Mouse (Mus musculus): ENCODE measurements around the gene Gm38392. TPM values are rescaled to one million over a fixed set of nuclear protein-coding genes. Genes with fewer than 3 reads are reported as not detected.

Gene Gm38392
- polyA plus RNA-seq, 1 experiment from 2014 or later: not detected

DNA sequence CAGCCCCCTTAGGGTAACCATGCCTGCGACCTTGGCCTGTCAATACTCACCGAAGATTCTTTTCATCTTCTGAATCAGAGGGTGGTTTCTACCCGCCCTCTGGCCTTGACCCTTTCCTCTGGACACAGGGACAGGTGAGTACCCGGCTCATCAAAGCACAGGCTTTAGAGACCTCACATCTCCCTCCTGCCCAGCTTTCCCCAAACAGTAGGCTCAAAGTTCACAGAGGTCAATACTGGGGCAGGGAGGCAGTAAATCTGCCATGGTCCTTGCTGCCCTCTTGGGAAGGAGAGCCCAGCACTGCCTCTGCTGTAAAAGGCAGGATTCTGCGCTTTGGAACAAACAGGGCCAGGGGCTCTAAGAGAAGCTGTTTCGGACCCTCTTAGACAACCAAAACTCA, 34.3 kb downstream of the Gm38392 start:
- no peak overlapping the region for H3K4me2 ChIP-seq (ENCODE audit: low read depth, low read length)
- no peaks in the 10 kb centered on the region for H3K36me3 ChIP-seq (replicated peaks; ENCODE audit: control insufficient read depth, insufficient read depth, low read depth, low read length)
- no peak overlapping the region for H3K4me3 ChIP-seq (ENCODE audit: low read depth, low read length)
- H3K9ac ChIP-seq (replicated peaks; ENCODE audit: low read length): no peak overlapping the region
- peaks cover 22% of the 10 kb centered on the region for H3K27me3 ChIP-seq (ENCODE audit: control insufficient read depth, insufficient read depth, low read length)
- 71% methylated on average over 6 of the region's 6 CpGs for WGBS
- DNase-seq (ENCODE audit: low spot score) (no peak), ATAC-seq (replicated peaks; ENCODE audit: insufficient number of reproducible peaks, low FRiP score, low TSS enrichment, low read depth) (no peak)
- peaks cover 2% of the 10 kb centered on the region; the same call in 1 of the 2 replicates for H3K4me1 ChIP-seq (ENCODE audit: control insufficient read depth, insufficient read depth, low read length)
- no peak overlapping the region for H3K27ac ChIP-seq (replicated peaks; ENCODE audit: low read depth, low read length)
- H3K9me3 ChIP-seq (replicated peaks; ENCODE audit: control insufficient read depth, low read length): no peaks in the 10 kb centered on the region

GRCm38 (mm10) chr3:88248406-88248805, 38.6 kb downstream of the Gm38392 start:
- no peak overlapping the region for H3K4me3 ChIP-seq (ENCODE audit: low read depth, low read length)
- DNase-seq (ENCODE audit: low spot score) (no peak), ATAC-seq (replicated peaks; ENCODE audit: insufficient number of reproducible peaks, low FRiP score, low TSS enrichment, low read depth) (no peak)
- H3K27me3 ChIP-seq (ENCODE audit: control insufficient read depth, insufficient read depth, low read length): peaks cover 7% of the 10 kb centered on the region; the same call in 1 of the 2 replicates
- H3K4me1 ChIP-seq (ENCODE audit: control insufficient read depth, insufficient read depth, low read length): no peaks in the 10 kb centered on the region
- no peak overlapping the region for H3K4me2 ChIP-seq (ENCODE audit: low read depth, low read length)
- H3K36me3 ChIP-seq (replicated peaks; ENCODE audit: control insufficient read depth, insufficient read depth, low read depth, low read length): no peaks in the 10 kb centered on the region
- WGBS: 62% methylated on average over 11 of the region's 11 CpGs
- H3K9me3 ChIP-seq (replicated peaks; ENCODE audit: control insufficient read depth, low read length): no peaks in the 10 kb centered on the region
- no peak overlapping the region for H3K27ac ChIP-seq (replicated peaks; ENCODE audit: low read depth, low read length)
- H3K9ac ChIP-seq (replicated peaks; ENCODE audit: low read length): no peak overlapping the region

GRCm38 (mm10) chr3:88247666-88248065, 39.3 kb downstream of the Gm38392 start:
- H3K4me3 ChIP-seq (ENCODE audit: low read depth, low read length): no peak overlapping the region
- no peak overlapping the region for H3K27ac ChIP-seq (replicated peaks; ENCODE audit: low read depth, low read length)
- H3K4me2 ChIP-seq (ENCODE audit: low read depth, low read length): no peak overlapping the region
- H3K9ac ChIP-seq (replicated peaks; ENCODE audit: low read length): no peak overlapping the region
- H3K36me3 ChIP-seq (replicated peaks; ENCODE audit: control insufficient read depth, insufficient read depth, low read depth, low read length): no peaks in the 10 kb centered on the region
- H3K4me1 ChIP-seq (ENCODE audit: control insufficient read depth, insufficient read depth, low read length): no peaks in the 10 kb centered on the region
- ATAC-seq (replicated peaks; ENCODE audit: insufficient number of reproducible peaks, low FRiP score, low TSS enrichment, low read depth) (no peak), DNase-seq (ENCODE audit: low spot score) (no peak)
- no peaks in the 10 kb centered on the region for H3K9me3 ChIP-seq (replicated peaks; ENCODE audit: control insufficient read depth, low read length)
- WGBS: 68% methylated on average over 9 of the region's 9 CpGs
- H3K27me3 ChIP-seq (ENCODE audit: control insufficient read depth, insufficient read depth, low read length): peaks cover 11% of the 10 kb centered on the region

GRCm38 (mm10) chr3:88245811-88246210, 41.2 kb downstream of the Gm38392 start:
- Histone ChIP-seq H3K9me3 (replicated peaks; ENCODE audit: control insufficient read depth, low read length) (no peaks in the 10 kb centered on the region), H3K27me3 (ENCODE audit: control insufficient read depth, insufficient read depth, low read length) (peaks cover 28% of the 10 kb centered on the region), H3K4me3 (ENCODE audit: low read depth, low read length) (no peak overlapping the region), H3K4me2 (ENCODE audit: low read depth, low read length) (no peak overlapping the region), H3K4me1 (ENCODE audit: control insufficient read depth, insufficient read depth, low read length) (no peaks in the 10 kb centered on the region), H3K9ac (replicated peaks; ENCODE audit: low read length) (no peak overlapping the region), H3K27ac (replicated peaks; ENCODE audit: low read depth, low read length) (no peak overlapping the region), H3K36me3 (replicated peaks; ENCODE audit: control insufficient read depth, insufficient read depth, low read depth, low read length) (no peaks in the 10 kb centered on the region)
- 18% methylated on average over 13 of the region's 13 CpGs for WGBS
- ATAC-seq (replicated peaks; ENCODE audit: insufficient number of reproducible peaks, low FRiP score, low TSS enrichment, low read depth) (no peak), DNase-seq (ENCODE audit: low spot score) (peak; percentile 77)

GRCm38 (mm10) chr3:88244071-88244470, 42.9 kb downstream of the Gm38392 start:
- Histone ChIP-seq H3K9ac (replicated peaks; ENCODE audit: low read length) (no peak overlapping the region), H3K4me2 (ENCODE audit: low read depth, low read length) (no peak overlapping the region), H3K36me3 (replicated peaks; ENCODE audit: control insufficient read depth, insufficient read depth, low read depth, low read length) (no peaks in the 10 kb centered on the region), H3K27ac (replicated peaks; ENCODE audit: low read depth, low read length) (no peak overlapping the region), H3K4me3 (ENCODE audit: low read depth, low read length) (no peak overlapping the region), H3K27me3 (ENCODE audit: control insufficient read depth, insufficient read depth, low read length) (peaks cover 43% of the 10 kb centered on the region), H3K9me3 (replicated peaks; ENCODE audit: control insufficient read depth, low read length) (no peaks in the 10 kb centered on the region), H3K4me1 (ENCODE audit: control insufficient read depth, insufficient read depth, low read length) (no peaks in the 10 kb centered on the region)
- ATAC-seq (replicated peaks; ENCODE audit: insufficient number of reproducible peaks, low FRiP score, low TSS enrichment, low read depth): no peak
- WGBS: 0% methylated on average over 2 of the region's 2 CpGs
- peak; percentile 66 for DNase-seq (ENCODE audit: low spot score)

DNA sequence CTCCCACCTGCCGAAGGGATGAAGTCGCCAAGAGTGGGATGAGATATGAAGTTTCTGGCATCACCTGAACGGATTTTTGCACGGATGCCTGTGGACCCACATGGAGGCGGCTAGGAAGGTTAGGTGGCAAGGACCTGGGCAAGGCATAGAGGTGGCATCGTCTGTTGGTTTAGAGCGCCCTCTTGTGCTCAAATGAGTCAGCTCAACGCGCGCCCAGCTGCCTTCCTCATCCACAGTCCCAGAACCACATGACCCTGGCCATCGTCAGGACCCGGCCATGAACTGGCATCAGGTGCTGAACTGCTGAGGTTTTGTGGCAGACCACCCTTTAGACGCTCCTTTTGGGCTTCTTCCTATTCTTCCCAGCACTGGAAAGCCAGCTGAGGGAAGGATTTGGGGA, 44.5 kb downstream of the Gm38392 start:
- Histone ChIP-seq H3K4me3 (ENCODE audit: low read depth, low read length) (no peak overlapping the region), H3K36me3 (replicated peaks; ENCODE audit: control insufficient read depth, insufficient read depth, low read depth, low read length) (no peaks in the 10 kb centered on the region), H3K27ac (replicated peaks; ENCODE audit: low read depth, low read length) (no peak overlapping the region), H3K9me3 (replicated peaks; ENCODE audit: control insufficient read depth, low read length) (no peaks in the 10 kb centered on the region), H3K27me3 (ENCODE audit: control insufficient read depth, insufficient read depth, low read length) (peaks cover 57% of the 10 kb centered on the region), H3K4me1 (ENCODE audit: control insufficient read depth, insufficient read depth, low read length) (no peaks in the 10 kb centered on the region), H3K4me2 (ENCODE audit: low read depth, low read length) (no peak overlapping the region), H3K9ac (replicated peaks; ENCODE audit: low read length) (no peak overlapping the region)
- DNase-seq (ENCODE audit: low spot score): peak; percentile 81
- 2% methylated on average over 13 of the region's 13 CpGs for WGBS
- peak; percentile 50; the same call in 1 of the 2 replicates for ATAC-seq (replicated peaks; ENCODE audit: insufficient number of reproducible peaks, low FRiP score, low TSS enrichment, low read depth)

DNA sequence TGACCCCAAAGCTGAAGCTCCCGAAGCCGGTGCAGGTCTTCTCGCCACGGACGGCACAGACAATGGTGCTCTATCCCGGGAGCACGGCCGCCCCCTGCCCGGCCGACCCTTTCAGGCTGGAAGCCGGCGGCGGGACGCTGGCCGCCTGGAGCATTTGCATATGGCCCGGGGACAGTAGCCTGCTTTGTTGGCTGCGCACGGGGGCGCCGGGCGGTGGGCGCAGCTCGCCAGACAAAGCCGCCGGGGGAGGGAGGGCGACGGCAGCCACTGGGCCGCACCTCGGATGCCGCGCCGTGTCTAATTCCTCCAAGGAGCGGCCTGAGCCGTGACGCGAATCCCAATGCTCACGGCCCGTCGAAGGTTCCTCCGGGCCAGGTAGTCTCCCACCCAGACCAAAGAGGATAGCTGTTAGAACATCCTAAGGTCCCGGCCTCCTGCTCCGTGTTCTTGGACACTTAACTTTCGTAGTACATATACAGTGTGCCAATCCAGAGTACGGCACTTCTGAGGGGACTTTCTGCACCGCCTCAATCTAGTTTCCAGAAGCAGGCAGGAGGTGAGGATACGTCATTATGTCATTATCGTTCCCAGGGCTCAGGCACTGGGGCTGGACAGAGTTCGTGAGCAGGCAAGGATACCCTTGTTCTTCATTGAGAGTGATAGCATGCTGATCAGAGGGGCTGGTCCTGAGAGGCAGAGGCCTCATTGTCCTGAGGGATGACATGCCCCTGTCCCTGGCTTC, 45.8 kb downstream of the Gm38392 start:
- H3K4me1 ChIP-seq (ENCODE audit: control insufficient read depth, insufficient read depth, low read length): no peaks in the 10 kb centered on the region
- peaks cover 60% of the 10 kb centered on the region for H3K27me3 ChIP-seq (ENCODE audit: control insufficient read depth, insufficient read depth, low read length)
- no peak overlapping the region for H3K27ac ChIP-seq (replicated peaks; ENCODE audit: low read depth, low read length)
- no peak; the same call in 1 of the 2 replicates for ATAC-seq (replicated peaks; ENCODE audit: insufficient number of reproducible peaks, low FRiP score, low TSS enrichment, low read depth)
- peak; percentile 26 for DNase-seq (ENCODE audit: low spot score)
- WGBS: 1% methylated on average over 48 of the region's 48 CpGs
- H3K4me2 ChIP-seq (ENCODE audit: low read depth, low read length): peak overlapping the region; percentile 27; the same call in 1 of the 2 replicates
- H3K4me3 ChIP-seq (ENCODE audit: low read depth, low read length): peak overlapping the region; percentile 26
- peak overlapping the region; percentile 6; the same call in 1 of the 2 replicates for H3K9ac ChIP-seq (replicated peaks; ENCODE audit: low read length)
- H3K9me3 ChIP-seq (replicated peaks; ENCODE audit: control insufficient read depth, low read length): no peaks in the 10 kb centered on the region
- no peaks in the 10 kb centered on the region for H3K36me3 ChIP-seq (replicated peaks; ENCODE audit: control insufficient read depth, insufficient read depth, low read depth, low read length)

- H3K4me3 ChIP-seq (ENCODE audit: low read depth, low read length): no peak overlapping the region
- H3K9me3 ChIP-seq (replicated peaks; ENCODE audit: control insufficient read depth, low read length): no peaks in the 10 kb centered on the region
- no peak overlapping the region for H3K27ac ChIP-seq (replicated peaks; ENCODE audit: low read depth, low read length)
- no peak overlapping the region for H3K9ac ChIP-seq (replicated peaks; ENCODE audit: low read length)
- no peak for DNase-seq (ENCODE audit: low spot score)
- H3K27me3 ChIP-seq (ENCODE audit: control insufficient read depth, insufficient read depth, low read length): peaks cover 55% of the 10 kb centered on the region
- H3K36me3 ChIP-seq (replicated peaks; ENCODE audit: control insufficient read depth, insufficient read depth, low read depth, low read length): no peaks in the 10 kb centered on the region
- no peak overlapping the region for H3K4me2 ChIP-seq (ENCODE audit: low read depth, low read length)
- WGBS: 54% methylated on average over 4 of the region's 4 CpGs
- no peak for ATAC-seq (replicated peaks; ENCODE audit: insufficient number of reproducible peaks, low FRiP score, low TSS enrichment, low read depth)
- no peaks in the 10 kb centered on the region for H3K4me1 ChIP-seq (ENCODE audit: control insufficient read depth, insufficient read depth, low read length)
These were observed 47.6 kb downstream of the Gm38392 start for GRCm38 (mm10) chr3:88239446-88239845.
